Mouse (Mus musculus) common myeloid progenitor, adult 5-6 weeks (primary cell): Measurements from ENCODE around the gene Apbb1ip. TPM values are rescaled to one million over a fixed set of nuclear protein-coding genes. Genes with fewer than 3 reads are reported as not detected.
"Not testable (repeated sequence)": the region's sequence is repeated elsewhere in the genome, so short reads cannot be mapped to it uniquely, and the experiment has no call there.

ENCODE experiments used
- ATAC-seq: replicated peaks from 2 replicates; pipeline ENCODE4 v1.8.0; 2016; ENCODE audit warnings: low read depth, mild to moderate bottlenecking, moderate TSS enrichment, inconsistent platforms; ENCODE audit not compliant: poor library complexity, severe bottlenecking
- total RNA-seq: library from RNA; stranded (forward); fragments of 200-1000, 187-1606 nt; gene quantifications from 2 replicates; pipeline ENCODE4 v1.2.3, GENCODE M21; 2017

Apbb1ip gene
- total RNA-seq, 1 experiment from 2014 or later = 43.8 TPM

- ATAC-seq = 0 out of 2 replicates have a peak, but pooled peaks have one; percentile 13
Observed at GRCm38 (mm10) chr2:22811466-22811865, 37.6 kb downstream of the Apbb1ip start.

GRCm38 (mm10) chr2:22813921-22814320 is 40.0 kb downstream of the Apbb1ip start:
- ATAC-seq = no peak

- peak; percentile 15; the same call in 1 of the 2 replicates for ATAC-seq
Observed at GRCm38 (mm10) chr2:22815674-22816073, 41.8 kb downstream of the Apbb1ip start.

DNA sequence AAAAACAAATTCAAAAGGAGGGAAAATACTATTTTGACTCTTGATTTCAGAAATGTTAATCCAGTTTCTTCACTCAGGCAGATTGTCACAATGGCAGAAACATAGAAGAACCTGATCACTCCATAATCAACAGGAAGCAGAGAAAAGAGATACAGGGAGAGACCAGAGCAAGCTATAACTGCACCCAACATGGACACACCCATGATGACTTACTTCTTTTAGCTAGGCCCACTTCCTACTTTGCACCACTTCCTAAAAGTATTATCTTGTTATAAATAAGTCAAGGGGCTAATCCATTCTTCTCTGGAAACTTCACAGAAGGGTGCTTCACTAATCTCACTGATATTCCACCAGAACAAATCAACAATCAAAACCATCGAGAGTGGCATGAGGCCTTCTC is 42.3 kb downstream of the Apbb1ip start:
- ATAC-seq = peak; percentile 79

GRCm38 (mm10) chr2:22822293-22822692 is 48.4 kb downstream of the Apbb1ip start:
- ATAC-seq = peak; percentile 42; the same call in 1 of the 2 replicates

DNA sequence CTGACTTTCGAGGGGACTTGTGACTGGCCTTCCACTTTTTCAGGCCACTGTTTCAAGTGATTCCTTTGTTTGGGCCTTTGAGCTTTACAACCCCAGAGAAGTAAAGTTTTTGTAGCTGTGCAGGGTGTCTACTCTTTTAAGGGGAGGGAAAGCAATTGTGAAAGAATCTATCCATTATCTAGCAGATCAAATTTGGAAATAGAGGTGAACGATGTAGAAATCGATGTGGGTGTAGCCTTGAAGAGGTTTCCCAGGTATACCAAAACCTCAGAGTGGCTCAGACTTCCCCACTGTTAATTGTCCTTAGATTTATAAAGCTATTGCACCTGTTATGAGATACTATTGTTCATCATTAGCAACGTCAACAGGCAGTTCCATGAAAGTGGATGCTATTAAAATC is 71.6 kb downstream of the Apbb1ip start:
- no peak for ATAC-seq

DNA sequence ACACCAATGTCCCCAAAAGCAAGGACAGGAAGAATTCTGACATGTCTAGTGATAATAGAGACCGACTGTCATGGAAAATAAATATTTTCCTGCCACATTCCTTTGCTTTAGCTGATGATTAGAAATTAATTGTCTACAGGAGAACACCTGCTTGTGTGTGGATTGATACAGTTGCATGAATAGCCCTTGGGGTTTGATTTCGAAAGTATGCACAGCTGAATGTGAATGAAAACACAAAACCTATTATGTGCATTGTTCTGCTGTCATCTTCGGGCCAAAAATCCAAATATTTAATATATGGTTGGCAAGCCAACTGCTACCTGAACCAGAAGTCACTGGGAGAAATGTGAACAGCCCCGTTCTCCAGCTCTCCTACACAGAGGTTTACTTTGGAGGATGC is 78.0 kb downstream of the Apbb1ip start:
- ATAC-seq = no peak

DNA sequence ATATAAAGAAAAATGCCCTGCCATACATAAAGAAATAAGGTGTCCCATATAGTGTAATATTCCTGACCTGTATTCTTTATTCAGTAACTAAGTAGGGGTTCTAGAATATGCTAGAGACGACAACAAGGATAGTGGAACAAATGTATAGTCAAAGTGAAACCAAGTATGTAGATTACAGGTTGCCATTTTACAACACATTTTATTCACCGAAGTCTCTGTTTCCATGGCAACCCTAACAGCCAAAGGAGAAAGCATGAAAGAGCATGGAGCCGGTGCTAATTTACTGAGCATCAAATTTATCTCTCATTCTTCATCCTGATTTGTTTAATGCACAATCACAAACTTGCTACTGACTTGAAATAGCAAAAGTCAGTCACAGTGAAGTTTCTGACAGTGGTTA is 83.6 kb downstream of the Apbb1ip start:
- ATAC-seq = no peak

DNA sequence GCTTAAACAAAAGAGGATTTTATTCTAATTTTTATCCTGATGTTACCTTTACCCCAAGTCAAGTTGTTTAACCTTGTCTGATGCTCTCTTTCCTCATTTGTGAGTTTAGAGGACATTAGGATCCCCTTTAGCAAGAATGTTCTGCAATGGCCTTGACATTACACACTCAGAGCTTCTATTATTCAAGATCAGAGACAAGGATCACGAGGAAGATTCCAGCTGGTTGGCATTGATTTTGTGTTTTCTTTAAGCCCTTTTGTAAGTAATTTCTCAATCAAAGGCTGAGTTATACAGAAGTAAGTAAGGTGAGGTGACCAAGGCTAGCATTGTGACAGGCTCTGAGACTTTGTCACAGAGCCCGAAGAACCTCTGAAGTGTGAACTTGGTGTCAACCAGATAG is 88.3 kb downstream of the Apbb1ip start:
- ATAC-seq = no peak

DNA sequence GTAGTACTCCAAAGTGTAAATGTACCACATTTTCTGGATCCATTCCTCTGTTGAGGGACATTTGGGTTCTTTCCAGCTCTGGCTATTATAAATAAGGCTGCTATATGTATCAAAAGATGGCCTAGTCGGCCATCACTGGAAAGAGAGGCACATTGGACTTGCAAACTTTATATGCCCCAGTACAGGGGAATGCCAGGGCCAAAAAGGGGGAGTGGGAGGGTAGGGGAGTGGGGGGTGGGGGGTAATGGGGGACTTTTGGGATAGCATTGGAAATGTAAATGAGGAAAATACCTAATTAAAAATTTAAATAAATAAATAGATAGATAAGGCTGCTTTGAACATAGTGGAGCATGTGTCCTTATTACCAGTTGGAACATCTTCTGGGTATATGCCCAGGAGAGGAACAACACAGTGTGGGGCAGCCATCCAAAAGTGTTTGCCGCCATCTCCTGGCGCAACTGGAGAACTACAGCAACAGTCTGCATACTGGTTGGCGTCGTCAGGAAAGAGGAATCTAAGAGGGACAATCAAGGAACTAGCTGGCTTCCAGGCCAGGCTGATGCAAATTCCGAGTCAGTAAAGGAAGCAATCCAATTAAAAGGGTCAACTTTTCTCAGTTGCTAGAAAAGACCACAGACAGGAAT is 90.6 kb downstream of the Apbb1ip start:
- peak; percentile 98 for ATAC-seq

GRCm38 (mm10) chr2:22865818-22866217 is 91.9 kb downstream of the Apbb1ip start:
- no peak; the same call in 1 of the 2 replicates for ATAC-seq

- ATAC-seq = no peak
Observed at GRCm38 (mm10) chr2:22866894-22867424, 93.1 kb downstream of the Apbb1ip start.

DNA sequence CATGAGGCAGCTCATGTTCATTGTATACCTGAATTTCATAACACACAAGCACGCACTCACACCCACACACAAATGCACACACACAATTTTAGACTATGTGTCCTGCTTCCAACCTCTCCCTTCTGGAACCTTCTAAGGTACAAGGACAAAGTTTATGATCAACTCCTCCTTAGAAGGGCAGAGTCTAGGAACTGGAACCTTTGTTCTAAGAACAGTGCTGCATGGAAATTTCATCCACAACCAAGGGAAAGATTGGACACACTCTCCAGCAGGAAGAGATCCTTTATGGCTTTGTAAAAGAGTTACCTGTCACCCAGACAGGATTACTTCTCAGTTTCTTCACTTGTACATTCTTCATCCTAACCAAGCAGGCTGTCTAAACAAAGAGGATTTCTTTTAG is 99.3 kb downstream of the Apbb1ip start:
- no peak for ATAC-seq

- no peak for ATAC-seq
Observed at GRCm38 (mm10) chr2:22874628-22875027, 100.7 kb downstream of the Apbb1ip start.

GRCm38 (mm10) chr2:22876614-22877013 is 102.7 kb downstream of the Apbb1ip start:
- no peak for ATAC-seq

DNA sequence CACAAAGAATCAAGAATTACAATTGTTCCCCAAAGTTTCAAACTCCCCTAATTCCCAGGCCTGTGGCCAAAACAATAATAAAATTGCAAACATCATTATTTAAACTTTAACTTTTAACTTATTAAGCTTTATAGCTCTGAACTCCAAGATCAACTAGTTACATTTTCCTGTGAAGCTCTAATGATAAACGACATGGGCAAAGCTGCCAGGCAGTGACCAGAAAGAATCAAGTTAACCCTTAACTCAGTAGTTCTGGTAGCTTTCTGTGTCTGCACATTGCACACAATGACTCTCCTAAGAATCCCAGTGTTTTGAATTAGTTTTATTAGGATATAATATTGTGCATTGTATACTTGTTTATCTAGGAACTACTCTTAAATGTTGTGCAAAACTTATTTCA is 104.9 kb downstream of the Apbb1ip start:
- ATAC-seq = no peak

GRCm38 (mm10) chr2:22880726-22881125 is 106.8 kb downstream of the Apbb1ip start:
- not testable (repeated sequence) for ATAC-seq

DNA sequence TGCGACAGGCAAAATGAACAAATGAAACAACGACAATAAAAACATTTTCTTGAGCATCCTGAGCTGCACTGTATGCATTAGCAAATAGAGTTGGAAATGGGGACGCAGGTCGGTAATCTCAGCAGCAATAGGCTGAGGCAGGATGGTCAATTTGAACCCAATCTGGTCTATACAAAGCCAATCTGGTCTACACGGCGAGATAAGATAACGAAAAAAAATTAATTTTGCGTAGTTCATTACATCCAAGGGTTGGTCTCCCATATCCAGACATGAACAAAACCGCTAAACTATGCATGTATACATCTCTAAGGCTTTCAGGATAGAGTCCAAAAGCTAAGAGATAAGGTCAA is 121.0 kb downstream of the Apbb1ip start:
- no peak for ATAC-seq

DNA sequence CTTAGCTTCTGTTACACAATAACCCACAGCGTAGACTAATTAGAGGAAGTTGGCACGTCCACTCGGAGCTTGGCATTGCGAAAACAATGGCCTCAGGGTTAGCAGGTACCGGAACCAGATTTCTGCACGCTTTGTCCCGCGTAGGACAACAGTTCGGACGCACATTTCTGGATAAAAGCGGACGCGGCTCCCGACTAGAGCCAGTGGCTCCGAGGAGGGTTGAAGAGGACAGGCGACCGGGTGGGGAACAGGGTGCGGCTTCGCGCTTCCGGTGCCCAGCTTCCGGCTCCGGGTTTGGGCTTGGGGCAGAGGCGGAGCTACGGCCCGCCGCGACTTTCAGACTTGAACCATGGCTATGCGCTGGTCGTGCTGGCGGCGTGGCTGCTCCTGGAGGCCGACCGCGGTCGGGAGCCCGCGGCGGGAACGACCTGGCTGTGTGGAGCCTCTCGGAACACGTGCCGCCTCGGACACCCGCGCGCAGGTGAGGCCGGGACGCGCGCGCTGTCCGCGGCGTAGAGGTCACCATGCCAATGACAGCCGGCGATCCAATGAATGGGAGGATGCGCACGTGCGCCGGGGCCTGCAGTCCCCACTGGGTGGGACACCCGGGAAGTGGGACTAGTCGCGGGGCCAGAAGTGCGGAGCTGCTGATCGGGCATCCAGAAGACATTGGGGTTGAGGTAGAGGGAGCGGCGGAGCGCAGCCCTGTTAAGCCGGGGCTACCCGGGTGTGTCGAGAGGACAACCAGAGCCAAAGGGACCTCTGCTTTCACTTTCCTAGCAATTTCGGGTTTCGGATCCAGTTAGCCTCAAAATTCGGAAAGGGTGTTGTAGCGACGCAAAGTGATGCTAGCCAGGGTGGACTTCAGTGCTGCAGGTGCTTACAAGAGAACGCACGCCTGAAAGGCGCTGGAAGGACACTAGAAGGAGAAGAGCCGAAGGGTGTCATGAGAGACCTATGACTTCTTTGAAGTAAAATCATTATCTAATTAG is 121.7 kb downstream of the Apbb1ip start, which contains the start of gene Pdss1:
Gene Pdss1 (plus strand): TSS at position 241 of the 992 bp plus-strand sequence.
- ATAC-seq = peak; percentile 96

DNA sequence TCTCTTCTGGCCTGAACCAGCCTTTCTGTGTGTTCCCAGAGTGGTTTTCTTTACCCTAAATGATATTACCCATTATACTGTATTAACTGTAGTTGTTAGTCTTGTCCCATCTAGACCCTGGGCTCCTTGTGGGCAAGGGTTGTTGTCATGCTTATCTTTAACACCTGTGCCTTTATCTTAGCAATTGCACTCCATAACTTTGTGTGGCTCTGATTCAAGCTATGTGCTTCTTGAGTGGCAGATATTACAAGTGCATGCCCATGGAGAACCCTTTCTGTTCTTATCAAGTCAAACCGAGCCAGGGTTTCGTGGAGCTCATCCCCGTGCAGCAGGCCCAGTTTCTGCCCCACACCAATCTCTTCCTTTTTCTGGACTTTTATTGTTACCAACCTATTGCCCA is 130.1 kb downstream of the Apbb1ip start:
- ATAC-seq = no peak; the same call in 1 of the 2 replicates

DNA sequence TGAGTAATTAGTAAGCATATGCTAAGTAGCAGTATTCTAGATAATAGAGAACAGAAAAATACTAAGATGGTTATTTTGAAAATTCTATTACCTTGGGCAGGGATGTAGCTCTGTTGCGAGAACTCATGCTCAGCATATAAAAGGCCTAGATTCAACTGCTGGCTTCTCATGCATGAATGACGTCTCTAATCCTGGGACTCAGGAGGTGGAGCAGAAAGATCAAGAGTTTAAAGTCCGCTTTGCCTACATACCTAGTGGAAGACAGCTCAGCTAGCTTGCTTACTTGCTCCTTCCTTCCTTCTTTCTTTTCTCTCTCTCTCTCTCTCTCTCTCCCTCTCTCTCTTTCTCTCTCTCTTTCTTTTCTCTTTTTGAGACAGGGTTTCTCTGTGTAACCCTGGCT is 140.5 kb downstream of the Apbb1ip start:
- no peak for ATAC-seq
